Mouse (Mus musculus) thymus, postnatal 0 days (tissue): Measurements from ENCODE around the gene Ift140. TPM values are rescaled to one million over a fixed set of nuclear protein-coding genes. Genes with fewer than 3 reads are reported as not detected.

Experiments
- DNase-seq: peaks from one replicate; pipeline ENCODE4 v3.0.0-alpha.2; 2015; ENCODE audit warnings: low spot score
- polyA plus RNA-seq: library from polyadenylated mRNA; unstranded; fragments of >200 nt; fragmentation: Nextera tagmentation; extraction: Ambion mirVana; gene quantifications from 2 replicates; pipeline ENCODE4 v1.2.1, GENCODE M21; 2015

The Ift140 gene
- polyA plus RNA-seq, 1 experiment from 2014 or later = 11.7 TPM

GRCm38 (mm10) chr17:25076906-25077305 is 61.0 kb downstream of the Ift140 start:
- no peak for DNase-seq

- DNase-seq = no peak
Measured at GRCm38 (mm10) chr17:25077771-25078372, 62.0 kb downstream of the Ift140 start.

- DNase-seq = no peak
Measured at GRCm38 (mm10) chr17:25080210-25080609, 64.3 kb downstream of the Ift140 start.

GRCm38 (mm10) chr17:25080960-25081381 is 65.1 kb downstream of the Ift140 start:
- no peak for DNase-seq

GRCm38 (mm10) chr17:25082081-25082847 is 66.4 kb downstream of the Ift140 start:
- DNase-seq = no peak

GRCm38 (mm10) chr17:25082887-25083286 is 67.0 kb downstream of the Ift140 start:
- DNase-seq = no peak

GRCm38 (mm10) chr17:25083444-25083931 is 67.6 kb downstream of the Ift140 start, which contains the start of gene Tmem204:
Gene Tmem204, minus strand, starts transcription at chr17:25083591.
- no peak for DNase-seq

GRCm38 (mm10) chr17:25084835-25085385 is 69.0 kb downstream of the Ift140 start:
- DNase-seq = no peak

- no peak for DNase-seq
Measured at GRCm38 (mm10) chr17:25086724-25087123, 70.8 kb downstream of the Ift140 start.

GRCm38 (mm10) chr17:25089158-25089557 is 73.3 kb downstream of the Ift140 start:
- no peak for DNase-seq

GRCm38 (mm10) chr17:25090450-25090849 is 74.6 kb downstream of the Ift140 start:
- no peak for DNase-seq

- DNase-seq = no peak
Measured at GRCm38 (mm10) chr17:25096221-25096620, 80.3 kb downstream of the Ift140 start.

- no peak for DNase-seq
Measured at GRCm38 (mm10) chr17:25100052-25100451, 84.2 kb downstream of the Ift140 start.

- DNase-seq = no peak
Measured at GRCm38 (mm10) chr17:25101338-25101737, 85.5 kb downstream of the Ift140 start.

GRCm38 (mm10) chr17:25107786-25108185 is 91.9 kb downstream of the Ift140 start:
- DNase-seq = no peak

- DNase-seq = no peak
Measured at GRCm38 (mm10) chr17:25109578-25109977, 93.7 kb downstream of the Ift140 start.

- DNase-seq = no peak
Measured at GRCm38 (mm10) chr17:25110590-25110989, 94.7 kb downstream of the Ift140 start.

- no peak for DNase-seq
Measured at GRCm38 (mm10) chr17:25111220-25111619, 95.3 kb downstream of the Ift140 start.

- no peak for DNase-seq
Measured at GRCm38 (mm10) chr17:25111739-25112422, 96.0 kb downstream of the Ift140 start.

GRCm38 (mm10) chr17:25112423-25112810 is 96.5 kb downstream of the Ift140 start:
- DNase-seq = no peak

- DNase-seq = peak; percentile 48
Measured at GRCm38 (mm10) chr17:25114908-25115645, 99.2 kb downstream of the Ift140 start.
